25 mouse cellular contexts compared by ENCODE assay signal in genomic region chr7:46589181-46589580, GRCm38 (mm10).
"Had no signal": no experiment of that assay in that cellular context is flagged by ENCODE, and none has a peak within 500 bp of the region (broad histone marks: within the 10 kb centered on the region; RNA-seq: fewer than 3 reads in every experiment).

No protein-coding gene starts in this region.

- H3K4me2 ChIP-seq: heart, embryonic 11.5 days; heart, embryonic 13.5 days; heart, embryonic 15.5 days; hindbrain, embryonic 13.5 days; hindbrain, embryonic 15.5 days; kidney, embryonic 15.5 days; limb, embryonic 12.5 days had no signal

- H3K9me3 ChIP-seq: heart, embryonic 13.5 days; heart, embryonic 15.5 days; hindbrain, embryonic 13.5 days; hindbrain, embryonic 15.5 days; kidney, embryonic 15.5 days; limb, embryonic 10.5 days; limb, embryonic 12.5 days had no signal

- DNase-seq: gastrocnemius, adult 2 months; gastrocnemius, postnatal 10 days; gastrocnemius, postnatal 25 days; heart, adult 18-20 months; heart, postnatal 14 days; heart, postnatal 36 days; kidney, adult 11 months; kidney, adult 2 months; kidney, adult 9 months; kidney, postnatal 25 days; kidney, postnatal 4 days; liver had no signal

- H3K36me3 ChIP-seq: heart, embryonic 13.5 days; heart, embryonic 15.5 days; kidney, embryonic 15.5 days; limb, embryonic 10.5 days; limb, embryonic 12.5 days had no signal

- H3K4me1 ChIP-seq: kidney, embryonic 15.5 days; limb, embryonic 12.5 days had no signal

- H3K27me3 ChIP-seq: heart, embryonic 13.5 days; heart, embryonic 15.5 days; hindbrain, embryonic 13.5 days; hindbrain, embryonic 15.5 days; kidney, embryonic 15.5 days; limb, embryonic 12.5 days had no signal

- H3K27ac ChIP-seq: gastrocnemius, adult 2 months; heart, embryonic 13.5 days; heart, embryonic 15.5 days; hindbrain, embryonic 13.5 days; hindbrain, embryonic 15.5 days; hindbrain, postnatal 0 days; kidney, embryonic 15.5 days; kidney, postnatal 0 days; layer of hippocampus, adult 2 months; limb, embryonic 10.5 days; limb, embryonic 12.5 days had no signal

- ATAC-seq: hindbrain, postnatal 0 days; intestine, embryonic 16.5 days had no signal

- H3K9ac ChIP-seq: heart, embryonic 13.5 days; heart, embryonic 15.5 days; hindbrain, embryonic 13.5 days; hindbrain, embryonic 15.5 days; kidney, embryonic 15.5 days; limb, embryonic 12.5 days had no signal

- H3K4me3 ChIP-seq: gastrocnemius, adult 2 months; heart, embryonic 13.5 days; heart, embryonic 15.5 days; hindbrain, embryonic 13.5 days; hindbrain, embryonic 15.5 days; kidney, embryonic 15.5 days; layer of hippocampus, adult 2 months; left cerebral cortex, adult 2 months; limb, embryonic 10.5 days; limb, embryonic 12.5 days had no signal
